Mouse (Mus musculus) heart, embryonic 12.5 days (tissue): Measurements from ENCODE around the gene Tatdn3. TPM values are rescaled to one million over a fixed set of nuclear protein-coding genes. Genes with fewer than 3 reads are reported as not detected.

Experiments
- ATAC-seq: fragments of 200-750 bp; cut with Nextera tagmentation; 2 replicates; pipeline ENCODE4 v1.8.0; 2017; ENCODE audit warnings: moderate TSS enrichment, moderate library complexity; ENCODE audit not compliant: insufficient number of reproducible peaks, low FRiP score
- H3K27ac ChIP-seq: fragments of 300-500 bp; sonication (generic); 2 replicates; pipeline ENCODE4 v1.5.1; 2016; ENCODE audit warnings: mild to moderate bottlenecking, moderate library complexity; ENCODE audit not compliant: poor library complexity, severe bottlenecking
- H3K27me3 ChIP-seq: fragments of 300-500 bp; sonication (generic); replicated peaks from 2 replicates; pipeline ENCODE4 v1.6.1; 2016; ENCODE audit warnings: mild to moderate bottlenecking, moderate library complexity
- H3K36me3 ChIP-seq: fragments of 300-500 bp; sonication (generic); 2 replicates; pipeline ENCODE4 v1.6.1; 2016; ENCODE audit warnings: mild to moderate bottlenecking, moderate library complexity
- H3K4me1 ChIP-seq: fragments of 300-500 bp; sonication (generic); replicated peaks from 2 replicates; pipeline ENCODE4 v1.6.1; 2016; ENCODE audit warnings: mild to moderate bottlenecking
- H3K4me2 ChIP-seq: fragments of 300-500 bp; sonication (generic); 2 replicates; pipeline ENCODE4 v1.6.1; 2016; ENCODE audit warnings: mild to moderate bottlenecking, moderate library complexity
- H3K4me3 ChIP-seq: fragments of 300-500 bp; sonication (generic); 2 replicates; pipeline ENCODE4 v1.5.1; 2016; ENCODE audit warnings: mild to moderate bottlenecking
- H3K9ac ChIP-seq: fragments of 300-500 bp; sonication (generic); 2 replicates; pipeline ENCODE4 v1.6.1; 2016; ENCODE audit warnings: mild to moderate bottlenecking, moderate library complexity
- H3K9me3 ChIP-seq: fragments of 300-500 bp; sonication (generic); replicated peaks from 2 replicates; pipeline ENCODE4 v1.6.1; 2016; ENCODE audit warnings: mild to moderate bottlenecking, moderate library complexity
- WGBS: fragments of 180-500 bp; shearing (Covaris S2); methylation state at CpG from one replicate; pipeline ENCODE4 v1.1.7; 2016; 5-methylcytosine and 5-hydroxymethylcytosine counted together
- polyA plus RNA-seq: library from polyadenylated mRNA; unstranded; fragments of >200 nt; fragmentation: Nextera tagmentation; extraction: Ambion mirVana; gene quantifications from 2 replicates; pipeline ENCODE4 v1.2.1, GENCODE M21; 2016

Gene Tatdn3
- polyA plus RNA-seq, 1 experiment from 2014 or later, result 19.1 TPM

DNA sequence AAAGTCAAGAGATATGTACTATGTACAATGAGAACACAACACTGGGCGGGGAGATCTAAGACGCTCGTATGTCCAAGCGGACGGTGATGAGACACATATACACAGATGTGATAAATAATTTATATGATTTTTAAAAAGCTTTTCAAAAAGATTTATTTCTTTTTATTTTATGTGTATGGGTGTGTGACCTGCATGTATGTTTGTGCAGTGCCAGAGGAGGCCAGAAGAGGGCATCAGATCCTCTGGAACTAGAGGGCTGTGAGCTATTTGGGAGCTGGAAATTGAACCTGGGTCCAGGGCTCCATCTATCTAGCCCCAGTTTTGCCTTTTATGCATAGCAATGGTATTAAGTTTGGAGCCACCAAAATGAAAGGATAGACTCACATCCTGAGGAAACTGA, 54.0 kb downstream of the Tatdn3 start:
- Histone ChIP-seq H3K4me2 (no peak overlapping the region), H3K4me1 (no peaks in the 10 kb centered on the region), H3K36me3 (peaks cover 71% of the 10 kb centered on the region), H3K27ac (no peak overlapping the region), H3K9me3 (peaks cover 4% of the 10 kb centered on the region; the same call in 1 of the 2 replicates), H3K9ac (no peak overlapping the region), H3K27me3 (no peaks in the 10 kb centered on the region), H3K4me3 (no peak overlapping the region)
- ATAC-seq, result no peak
- WGBS, result 95% methylated on average over 5 of the region's 5 CpGs

DNA sequence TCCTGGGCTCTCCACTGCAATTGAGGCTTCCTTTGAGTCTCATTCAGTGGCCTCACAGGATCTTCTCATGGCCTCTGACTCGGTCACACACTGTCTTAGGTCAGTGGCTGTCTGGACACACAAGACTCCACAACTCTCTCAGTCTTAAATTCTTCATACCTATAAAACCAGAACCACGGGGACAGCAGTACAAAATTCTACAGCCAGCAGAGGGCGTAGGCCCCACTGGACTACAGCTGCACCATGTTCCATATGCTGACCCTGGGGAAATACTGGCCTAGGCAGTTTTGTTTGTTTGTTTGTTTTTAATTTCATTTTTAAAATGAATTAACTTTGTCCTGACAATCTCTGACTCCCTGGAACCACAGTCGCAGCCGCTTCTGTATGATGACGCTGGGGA, 60.5 kb downstream of the Tatdn3 start:
- H3K4me2 ChIP-seq, result no peak overlapping the region
- WGBS, result 60% methylated on average over 6 of the region's 6 CpGs
- no peak overlapping the region for H3K27ac ChIP-seq
- no peak for ATAC-seq
- H3K9ac ChIP-seq, result no peak overlapping the region
- H3K27me3 ChIP-seq, result no peaks in the 10 kb centered on the region
- no peak overlapping the region for H3K4me3 ChIP-seq
- no peaks in the 10 kb centered on the region for H3K4me1 ChIP-seq
- peaks cover 4% of the 10 kb centered on the region; the same call in 1 of the 2 replicates for H3K9me3 ChIP-seq
- peaks cover 29% of the 10 kb centered on the region for H3K36me3 ChIP-seq

DNA sequence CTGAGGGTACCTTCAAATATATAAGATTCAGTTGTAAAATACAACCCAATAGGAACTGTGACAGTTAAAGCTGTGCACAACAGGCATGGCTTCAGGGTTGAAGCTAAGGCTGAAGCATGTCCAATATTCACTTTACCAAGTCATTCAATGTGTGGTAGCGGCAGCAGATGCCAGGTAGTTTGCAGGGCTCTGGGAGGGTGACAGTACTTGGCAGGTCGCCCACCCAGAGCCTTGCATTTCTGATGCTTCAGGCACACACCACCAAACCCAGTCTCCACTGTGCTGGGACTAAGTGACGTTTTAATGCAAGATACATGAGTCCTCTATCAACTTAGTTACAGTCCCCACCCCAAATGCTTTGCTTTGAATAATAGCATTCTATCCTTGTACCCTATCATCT, 62.0 kb downstream of the Tatdn3 start:
- H3K9ac ChIP-seq, result no peak overlapping the region
- ATAC-seq, result no peak
- WGBS, result 71% methylated on average over 3 of the region's 3 CpGs
- no peaks in the 10 kb centered on the region for H3K27me3 ChIP-seq
- peaks cover 2% of the 10 kb centered on the region for H3K4me1 ChIP-seq
- peaks cover 4% of the 10 kb centered on the region; the same call in 1 of the 2 replicates for H3K9me3 ChIP-seq
- no peak overlapping the region for H3K27ac ChIP-seq
- H3K36me3 ChIP-seq, result peaks cover 26% of the 10 kb centered on the region
- no peak overlapping the region for H3K4me2 ChIP-seq
- no peak overlapping the region for H3K4me3 ChIP-seq

DNA sequence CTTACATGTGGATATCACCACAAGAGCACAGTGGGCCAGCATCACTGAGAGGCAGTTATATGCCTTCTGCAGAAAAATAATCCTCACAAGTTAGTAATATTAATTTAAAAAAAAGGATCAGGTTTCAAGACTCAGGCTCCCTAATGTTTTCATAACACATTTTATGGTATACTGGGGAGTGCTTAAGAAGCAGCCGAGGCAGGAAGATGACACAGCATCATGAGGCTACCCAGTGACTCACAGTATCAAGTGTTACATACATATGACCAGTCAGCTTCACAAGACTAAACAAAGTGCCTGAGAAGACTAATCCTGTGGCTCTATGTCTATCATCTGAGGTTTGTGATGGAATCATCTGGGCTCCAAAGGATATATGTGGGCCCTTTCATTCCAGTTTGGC, 64.7 kb downstream of the Tatdn3 start:
- no peak overlapping the region for H3K9ac ChIP-seq
- H3K27me3 ChIP-seq, result no peaks in the 10 kb centered on the region
- H3K36me3 ChIP-seq, result peaks cover 8% of the 10 kb centered on the region; the same call in 1 of the 2 replicates
- 69% methylated on average over 1 of the region's 1 CpGs for WGBS
- H3K4me1 ChIP-seq, result peaks cover 7% of the 10 kb centered on the region
- no peak overlapping the region for H3K27ac ChIP-seq
- peaks cover 4% of the 10 kb centered on the region; the same call in 1 of the 2 replicates for H3K9me3 ChIP-seq
- H3K4me3 ChIP-seq, result no peak overlapping the region
- ATAC-seq, result no peak
- H3K4me2 ChIP-seq, result no peak overlapping the region

DNA sequence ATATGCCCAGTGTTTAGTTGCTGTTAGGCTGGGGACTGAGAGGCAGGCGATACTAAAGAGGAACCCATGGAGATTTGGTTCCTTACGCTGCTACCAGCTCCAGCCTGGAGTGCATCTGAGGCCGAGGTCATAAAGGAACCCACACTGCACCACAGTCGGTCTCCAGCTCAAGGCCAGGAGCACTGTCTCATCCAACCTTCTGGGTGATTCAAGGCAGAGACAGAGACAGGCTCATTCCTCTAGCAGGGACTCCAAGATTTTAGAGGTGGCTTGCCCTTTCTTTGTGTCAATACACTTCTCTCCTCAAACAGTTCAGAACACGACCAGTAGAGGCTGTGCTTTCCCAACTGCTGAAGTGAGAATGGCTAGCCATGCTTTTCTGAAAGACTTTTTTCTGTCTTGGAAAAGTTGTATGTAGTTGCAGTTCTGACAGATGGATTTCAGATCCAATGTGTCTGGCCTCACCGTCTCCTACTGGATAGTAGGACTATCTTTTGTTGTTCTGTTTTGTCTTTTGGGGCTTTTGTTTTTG, 66.3 kb downstream of the Tatdn3 start:
- no peak overlapping the region for H3K9ac ChIP-seq

More for the DNA sequence above, 66.3 kb downstream of the Tatdn3 start:
- peaks cover 7% of the 10 kb centered on the region for H3K4me1 ChIP-seq
- H3K36me3 ChIP-seq, result no peaks in the 10 kb centered on the region
- H3K27me3 ChIP-seq, result no peaks in the 10 kb centered on the region
- ATAC-seq, result no peak
- no peak overlapping the region for H3K4me3 ChIP-seq
- H3K9me3 ChIP-seq, result peaks cover 4% of the 10 kb centered on the region; the same call in 1 of the 2 replicates
- H3K4me2 ChIP-seq, result no peak overlapping the region
- WGBS, result 69% methylated on average over 6 of the region's 6 CpGs
- H3K27ac ChIP-seq, result no peak overlapping the region

Other genes with a start within 250 kb of the Tatdn3 start
- gene Rps6kc1, start 151.2 kb downstream of the Tatdn3 start, polyA plus RNA-seq, result 11.9 and 13.1 TPM in 2 replicates
- gene Angel2, start 137.8 kb downstream of the Tatdn3 start, polyA plus RNA-seq, result 38.2 and 38.3 TPM in 2 replicates
- 68.6 and 74.0 TPM in 2 replicates for gene Vash2, start 83.6 kb downstream of the Tatdn3 start, polyA plus RNA-seq
- 4.4 and 5.4 TPM in 2 replicates for gene Flvcr1, start 36.8 kb downstream of the Tatdn3 start, polyA plus RNA-seq
- not detected in 2 replicates for gene Spata45, start 26.3 kb downstream of the Tatdn3 start, polyA plus RNA-seq
- gene Nsl1, start 80 bp upstream of the Tatdn3 start, polyA plus RNA-seq, result 15.2 and 16.7 TPM in 2 replicates
- 2.4 and 4.8 TPM in 2 replicates for gene Batf3, start 34.9 kb upstream of the Tatdn3 start, polyA plus RNA-seq
- not detected in 2 replicates for gene Fam71a, start 101.9 kb upstream of the Tatdn3 start, polyA plus RNA-seq
- 17.0 and 17.6 TPM in 2 replicates for gene Atf3, start 155.1 kb upstream of the Tatdn3 start, polyA plus RNA-seq